19 mouse cellular contexts compared by ENCODE assay signal in the genomic region with DNA sequence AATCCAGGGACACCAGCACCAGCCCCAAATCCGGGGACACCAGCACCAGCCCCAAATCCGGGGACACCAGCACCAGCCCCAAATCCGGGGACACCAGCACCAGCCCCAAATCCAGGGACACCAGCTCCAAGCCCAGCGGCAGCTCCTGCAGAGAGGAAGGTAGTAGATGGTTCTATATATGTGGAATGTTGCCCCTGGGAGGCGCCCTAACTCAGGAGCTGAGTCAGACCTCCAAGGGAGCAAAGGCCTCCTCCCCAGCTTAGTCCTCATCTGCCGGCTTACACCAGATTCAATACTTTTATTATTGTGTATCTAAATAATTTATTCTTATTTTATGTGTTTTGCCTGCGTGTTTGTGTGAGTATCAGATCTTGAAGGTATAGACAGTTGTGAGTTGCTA. TPM values are rescaled to one million over a fixed set of nuclear protein-coding genes. Genes with fewer than 3 reads are reported as not detected.
DNase-seq lines count a peak whose midpoint lies in the region; ATAC-seq and TF ChIP-seq lines count a peak whose summit lies in the region.
"Had no signal": no experiment of that assay in that cellular context is flagged by ENCODE, and none has a peak within 500 bp of the region (broad histone marks: within the 10 kb centered on the region; RNA-seq: fewer than 3 reads in every experiment).

No protein-coding gene starts in this region.

- H3K4me1 ChIP-seq in kidney, postnatal 0 days (replicated peaks; ENCODE audit: insufficient read depth, low read length) = no peaks in the 10 kb centered on the region
- peaks cover 5% of the 10 kb centered on the region; the same call in 1 of the 2 replicates for H3K4me1 ChIP-seq in kidney, embryonic 15.5 days
- H3K4me1 ChIP-seq in lung, embryonic 14.5 days (ENCODE audit: insufficient read depth) = no peaks in the 10 kb centered on the region
- H3K4me1 ChIP-seq in ES-Bruce4 (ENCODE audit: control insufficient read depth, insufficient read depth, low read length) = no peaks in the 10 kb centered on the region
- peaks cover 5% of the 10 kb centered on the region; the same call in 1 of the 2 replicates for H3K4me1 ChIP-seq in limb, embryonic 10.5 days
- H3K4me1 ChIP-seq: forebrain, embryonic 13.5 days had no signal

- H3K36me3 ChIP-seq in kidney, postnatal 0 days (ENCODE audit: insufficient read depth, low read length) = no peaks in the 10 kb centered on the region
- no peaks in the 10 kb centered on the region for H3K36me3 ChIP-seq in kidney, embryonic 15.5 days
- H3K36me3 ChIP-seq in lung, embryonic 14.5 days (ENCODE audit: insufficient read depth) = peaks cover 46% of the 10 kb centered on the region
- H3K36me3 ChIP-seq in ES-Bruce4 (ENCODE audit: control insufficient read depth, insufficient read depth, low read length, poor library complexity, severe bottlenecking) = no peaks in the 10 kb centered on the region
- no peaks in the 10 kb centered on the region for H3K36me3 ChIP-seq in limb, embryonic 10.5 days
- H3K36me3 ChIP-seq: embryonic facial prominence, embryonic 10.5 days had no signal

- no peak for TF ChIP-seq EP300 in ES-Bruce4 (IDR thresholded peaks at IDR 0.05; ENCODE audit: insufficient read depth, low read depth, low read length)

- TF ChIP-seq POLR2A in ES-Bruce4 (IDR thresholded peaks at IDR 0.05; ENCODE audit: insufficient read depth, low read length) = no peak

- no peak overlapping the region for H3K4me2 ChIP-seq in kidney, postnatal 0 days (ENCODE audit: low read length)
- H3K4me2 ChIP-seq in kidney, embryonic 15.5 days = no peak overlapping the region
- H3K4me2 ChIP-seq in lung, embryonic 14.5 days = no peak overlapping the region
- H3K4me2 ChIP-seq: forebrain, embryonic 13.5 days; heart, embryonic 12.5 days had no signal

- WGBS in kidney, postnatal 0 days = 67% methylated on average over 7 of the region's 7 CpGs
- 74% methylated on average over 7 of the region's 7 CpGs for WGBS in kidney, embryonic 15.5 days
- 67% methylated on average over 7 of the region's 7 CpGs for whole genome bisulfite sequencing in lung, embryonic 14.5 days
- WGBS in limb, embryonic 10.5 days = 70% methylated on average over 7 of the region's 7 CpGs

- H3K27me3 ChIP-seq in kidney, postnatal 0 days (ENCODE audit: insufficient read depth, low read length) = no peaks in the 10 kb centered on the region
- no peaks in the 10 kb centered on the region for H3K27me3 ChIP-seq in kidney, embryonic 15.5 days
- no peaks in the 10 kb centered on the region for H3K27me3 ChIP-seq in lung, embryonic 14.5 days (ENCODE audit: insufficient read depth, low read length)
- no peaks in the 10 kb centered on the region for H3K27me3 ChIP-seq in ES-Bruce4 (ENCODE audit: control insufficient read depth, insufficient read depth, low read length, poor library complexity, severe bottlenecking)
- peaks cover 10% of the 10 kb centered on the region; the same call in 1 of the 2 replicates for H3K27me3 ChIP-seq in limb, embryonic 10.5 days (ENCODE audit: low read depth, poor library complexity, severe bottlenecking)
- H3K27me3 ChIP-seq: forebrain, embryonic 13.5 days had no signal

- no peaks in the 10 kb centered on the region for H3K9me3 ChIP-seq in kidney, postnatal 0 days (replicated peaks; ENCODE audit: low read length)
- no peaks in the 10 kb centered on the region for H3K9me3 ChIP-seq in kidney, embryonic 15.5 days (replicated peaks)
- H3K9me3 ChIP-seq in lung, embryonic 14.5 days (ENCODE audit: low read depth, low read length) = no peaks in the 10 kb centered on the region
- no peaks in the 10 kb centered on the region for H3K9me3 ChIP-seq in ES-Bruce4 (replicated peaks; ENCODE audit: control insufficient read depth, insufficient read depth, low read length, poor library complexity, severe bottlenecking)
- no peaks in the 10 kb centered on the region for H3K9me3 ChIP-seq in limb, embryonic 10.5 days (replicated peaks)
- H3K9me3 ChIP-seq: embryonic facial prominence, embryonic 10.5 days; forebrain, embryonic 13.5 days; heart, embryonic 12.5 days had no signal

- ATAC-seq in kidney, postnatal 0 days (replicated peaks; ENCODE audit: low FRiP score, low read depth) = no peak
- no peak for ATAC-seq in kidney, embryonic 15.5 days (replicated peaks; ENCODE audit: low FRiP score)
- no peak for ATAC-seq in lung, embryonic 14.5 days (ENCODE audit: insufficient read depth)
- ATAC-seq: forebrain, embryonic 13.5 days; forebrain, postnatal 0 days had no signal

- H3K9ac ChIP-seq in kidney, postnatal 0 days (ENCODE audit: low read depth, low read length) = no peak overlapping the region
- no peak overlapping the region for H3K9ac ChIP-seq in kidney, embryonic 15.5 days
- no peak overlapping the region for H3K9ac ChIP-seq in lung, embryonic 14.5 days
- H3K9ac ChIP-seq in ES-Bruce4 (ENCODE audit: low read depth, poor library complexity, severe bottlenecking) = no peak overlapping the region
- H3K9ac ChIP-seq: forebrain, embryonic 13.5 days; forebrain, postnatal 0 days; heart, embryonic 12.5 days had no signal

- H3K27ac ChIP-seq in kidney, postnatal 0 days = no peak overlapping the region
- no peak overlapping the region for H3K27ac ChIP-seq in kidney, embryonic 15.5 days
- H3K27ac ChIP-seq in lung, embryonic 14.5 days (ENCODE audit: low read depth) = no peak overlapping the region
- H3K27ac ChIP-seq in ES-Bruce4 (ENCODE audit: insufficient read depth, low read length) = no peak overlapping the region
- no peak overlapping the region for H3K27ac ChIP-seq in limb, embryonic 10.5 days
- H3K27ac ChIP-seq: embryonic facial prominence, embryonic 10.5 days; forebrain, embryonic 13.5 days had no signal

- peak; percentile 16 for DNase-seq in kidney, postnatal 0 days (ENCODE audit: low spot score)
- DNase-seq in lung, embryonic 14.5 days = peak; percentile 37
- DNase-seq in lung, postnatal 4 days = no peak
- DNase-seq in 416B (ENCODE audit: low read depth) = peak; percentile 48
- no peak for DNase-seq in ovary, postnatal 14 days (ENCODE audit: low spot score)
- no peak for DNase-seq in limb, embryonic 10.5 days (ENCODE audit: low spot score)
- DNase-seq: adrenal gland, adult 8-10 months; adrenal gland, postnatal 36 days; cerebellum, adult 2 months; cerebellum, postnatal 10 days; forebrain, postnatal 0 days; gastrocnemius, postnatal 14 days; heart, postnatal 36 days had no signal

- no peak overlapping the region for H3K4me3 ChIP-seq in kidney, postnatal 0 days (replicated peaks; ENCODE audit: low read depth, low read length)
- H3K4me3 ChIP-seq in kidney, embryonic 15.5 days (replicated peaks) = no peak overlapping the region
- no peak overlapping the region for H3K4me3 ChIP-seq in lung, embryonic 14.5 days (ENCODE audit: low read depth, low read length)
- no peak overlapping the region for H3K4me3 ChIP-seq in ES-Bruce4 (ENCODE audit: low read depth, low read length)
- H3K4me3 ChIP-seq in limb, embryonic 10.5 days = no peak overlapping the region
- H3K4me3 ChIP-seq: embryonic facial prominence, embryonic 10.5 days; forebrain, embryonic 13.5 days; heart, embryonic 12.5 days had no signal

- TF ChIP-seq CTCF in kidney, postnatal 0 days (IDR thresholded peaks at IDR 0.05; ENCODE audit: low read depth) = peak; percentile 21; the same call in 1 of the 2 replicates
- no peak for TF ChIP-seq CTCF in lung, embryonic 14.5 days (IDR thresholded peaks at IDR 0.05; ENCODE audit: low read depth)
- peak; percentile 31 for TF ChIP-seq CTCF in ES-Bruce4 (IDR thresholded peaks at IDR 0.05; ENCODE audit: low read depth, low read length)

RNA-seq across cellular contexts. Expression of gene Limk1, which starts 22.7 kb away (rescaled TPM):
- 3.4 and 3.6 TPM in 2 replicates for polyA plus RNA-seq in kidney, postnatal 0 days (2015; fragmentation: Nextera tagmentation; extraction: Ambion mirVana)
- 4.9 and 5.9 TPM in 2 replicates for polyA plus RNA-seq in kidney, embryonic 15.5 days (2015; fragmentation: Nextera tagmentation; extraction: Ambion mirVana)
- 8.2 and 10.0 TPM in 2 replicates for polyA plus RNA-seq in lung, embryonic 14.5 days (2014; fragmentation: Nextera tagmentation; extraction: Ambion mirVana)
- polyA plus RNA-seq in ES-Bruce4 (2011; ENCODE audit: insufficient read depth, insufficient read length, low read depth, missing spikeins) = 17.9 and 19.1 TPM in 2 replicates
- 4.4 and 5.3 TPM in 2 replicates for polyA plus RNA-seq in limb, embryonic 10.5 days (2016; fragmentation: Nextera tagmentation; extraction: Ambion mirVana)

RNA-seq across cellular contexts. Expression of gene Eln, which starts 36.0 kb away (rescaled TPM):
- polyA plus RNA-seq in kidney, postnatal 0 days (2015; fragmentation: Nextera tagmentation; extraction: Ambion mirVana) = 77.7 and 78.9 TPM in 2 replicates
- polyA plus RNA-seq in kidney, embryonic 15.5 days (2015; fragmentation: Nextera tagmentation; extraction: Ambion mirVana) = 81.4 and 99.6 TPM in 2 replicates
- polyA plus RNA-seq in lung, embryonic 14.5 days (2014; fragmentation: Nextera tagmentation; extraction: Ambion mirVana) = 196 and 198 TPM in 2 replicates
- polyA plus RNA-seq in ES-Bruce4 (2011; ENCODE audit: insufficient read depth, insufficient read length, low read depth, missing spikeins) = 1.9 and 2.2 TPM in 2 replicates
- polyA plus RNA-seq in limb, embryonic 10.5 days (2016; fragmentation: Nextera tagmentation; extraction: Ambion mirVana) = 1.0 and 4.2 TPM in 2 replicates
- polyA plus RNA-seq: C2C12 had no signal

Comparison
In these comparisons a context has a peak if more than half of its experiments do, and no peak if none do; other contexts are left out.
1. DNase-seq: peak in kidney, postnatal 0 days (single experiment), lung, embryonic 14.5 days (single experiment) and 416B (single experiment); none in lung, postnatal 4 days (0 of 2), ovary, postnatal 14 days (single experiment) and limb, embryonic 10.5 days (single experiment).
2. RNA of gene Eln, which starts 36.0 kb away (polyA plus RNA-seq): 196 to 198 TPM in lung, embryonic 14.5 days, 81.4 to 99.6 TPM in kidney, embryonic 15.5 days and 77.7 to 78.9 TPM in kidney, postnatal 0 days; 1.0 to 4.2 TPM in limb, embryonic 10.5 days and 1.9 to 2.2 TPM in ES-Bruce4; every median in the first group is over 10 times any median in the second.